In the genomic region with DNA sequence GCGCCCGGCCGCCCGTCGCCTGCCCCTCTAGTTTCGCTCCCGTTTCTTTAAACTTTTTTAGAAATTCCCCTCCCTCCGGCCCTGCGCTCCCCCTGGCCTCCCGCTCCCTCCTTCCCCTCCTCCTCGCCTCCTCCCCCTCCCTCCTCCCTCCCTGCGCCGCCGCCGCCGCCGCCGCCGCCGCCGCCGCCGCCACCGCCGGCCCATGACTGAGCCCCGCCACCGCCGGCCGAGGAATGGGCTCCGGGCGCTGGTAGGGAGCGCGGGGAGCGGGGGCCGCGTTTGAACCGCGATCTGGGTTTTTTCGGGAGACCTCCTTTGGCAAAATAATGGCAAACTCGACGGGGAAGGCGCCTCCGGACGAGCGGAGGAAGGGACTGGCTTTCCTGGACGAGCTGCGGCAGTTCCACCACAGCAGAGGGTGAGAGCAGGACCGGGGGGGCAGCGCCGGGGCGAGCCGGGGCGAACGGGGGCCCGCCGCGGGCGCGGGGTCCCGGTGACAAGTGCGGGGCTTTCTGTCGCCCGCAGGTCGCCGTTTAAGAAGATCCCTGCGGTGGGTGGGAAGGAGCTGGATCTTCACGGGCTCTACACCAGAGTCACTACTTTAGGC, we compare ENCODE assay signal across 8 mouse cellular contexts. TPM values are rescaled to one million over a fixed set of nuclear protein-coding genes. Genes with fewer than 3 reads are reported as not detected.
DNase-seq lines count a peak whose midpoint lies in the region; ATAC-seq and TF ChIP-seq lines count a peak whose summit lies in the region.

A gene (plus strand): TSS at position 150 of the 607 bp plus-strand sequence.

- peaks cover 0 to 20% of the 10 kb centered on the region in 2 experiments; a peak in 3 of 4 replicates for H3K4me1 ChIP-seq in CH12.LX (ENCODE audit: control insufficient read depth in 1 of 2, insufficient read depth in 2 of 2)
- H3K4me1 ChIP-seq in forebrain, embryonic 14.5 days (ENCODE audit: control insufficient read depth, insufficient read depth, low read length) = peaks cover 19% of the 10 kb centered on the region
- peaks cover 25% of the 10 kb centered on the region for H3K4me1 ChIP-seq in lung, embryonic 15.5 days
- H3K4me1 ChIP-seq in olfactory bulb, adult 2 months (ENCODE audit: control insufficient read depth, insufficient read depth, low read length) = no peaks in the 10 kb centered on the region

- peaks cover 0 to 10% of the 10 kb centered on the region in 2 experiments for H3K36me3 ChIP-seq in CH12.LX (replicated peaks in 1 of 2; ENCODE audit: control insufficient read depth in 1 of 2, insufficient read depth in 1 of 2, low read length in 1 of 2)
- H3K36me3 ChIP-seq in forebrain, embryonic 14.5 days (ENCODE audit: control insufficient read depth, insufficient read depth, low read length) = 0 out of 2 replicates have a peak, but pooled peaks cover 2% of the 10 kb centered on the region
- H3K36me3 ChIP-seq in lung, embryonic 15.5 days = no peaks in the 10 kb centered on the region

- no peaks in the 10 kb centered on the region for H3K9me3 ChIP-seq in CH12.LX (replicated peaks; ENCODE audit: low read length)
- no peaks in the 10 kb centered on the region for H3K9me3 ChIP-seq in forebrain, embryonic 14.5 days (replicated peaks; ENCODE audit: control insufficient read depth, low read length)
- no peaks in the 10 kb centered on the region for H3K9me3 ChIP-seq in lung, embryonic 15.5 days

- H3K9ac ChIP-seq in CH12.LX (ENCODE audit: insufficient read depth, low read depth) = peak within 1 kb of the TSS; percentile 94
- peak within 1 kb of the TSS; percentile 99 for H3K9ac ChIP-seq in forebrain, embryonic 14.5 days (ENCODE audit: low read length)
- peak within 1 kb of the TSS; percentile 99 for H3K9ac ChIP-seq in lung, embryonic 15.5 days

- TF ChIP-seq CTCF in CH12.LX (conservative IDR thresholded peaks at IDR 0.05 in 1 of 2, IDR thresholded peaks at IDR 0.05 in 1 of 2; ENCODE audit: low read depth in 2 of 2, low read length in 2 of 2) = no peak
- TF ChIP-seq CTCF in olfactory bulb, adult 2 months (IDR thresholded peaks at IDR 0.05; ENCODE audit: insufficient read depth, low read depth, low read length) = no peak

- H3K79me2 ChIP-seq in CH12.LX (replicated peaks; ENCODE audit: control insufficient read depth, extremely low read depth, insufficient read depth, poor library complexity, severe bottlenecking) = peaks cover 47% of the 10 kb centered on the region

- peak within 1 kb of the TSS; percentile 77; the same call in 1 of the 2 replicates for H3K4me2 ChIP-seq in CH12.LX (ENCODE audit: insufficient read depth, low read depth, poor library complexity, severe bottlenecking)
- H3K4me2 ChIP-seq in forebrain, embryonic 14.5 days (ENCODE audit: low read length) = peak within 1 kb of the TSS; percentile 83
- peak within 1 kb of the TSS; percentile 77 for H3K4me2 ChIP-seq in lung, embryonic 15.5 days

- TF ChIP-seq EP300 in CH12.LX (IDR thresholded peaks at IDR 0.05; ENCODE audit: low read length) = no peak

- in situ Hi-C loops in CH12.LX (cut with MboI; ENCODE audit: low pct_ligation_motif_present, low pct_unique_long_range_greater_than_20kb, low sequenced_read_pairs) = no loop called here

- WGBS in forebrain, embryonic 14.5 days = under 1% methylated on average over 46 of the region's 67 CpGs
- WGBS in lung, embryonic 15.5 days = under 1% methylated on average over 53 of the region's 67 CpGs
- under 1% methylated on average over 57 of the region's 67 CpGs for WGBS in olfactory bulb, adult 2 months

- TF ChIP-seq RAD21 in CH12.LX (IDR thresholded peaks at IDR 0.05; ENCODE audit: low read depth, low read length) = no peak

- peak; percentile 21 for ATAC-seq in forebrain, embryonic 14.5 days
- ATAC-seq in lung, embryonic 15.5 days (ENCODE audit: borderline replicate concordance, extremely low read depth, low FRiP score, low TSS enrichment) = peak; percentile 48

- DNase-seq in CH12.LX (ENCODE audit: extremely low read depth) = peak; percentile 61
- DNase-seq in c-Kit-negative CD71-positive TER-119-positive erythroid progenitor cells, embryonic 14.5 days (ENCODE audit: low read depth, low spot score) = peak; percentile 58
- peak; percentile 76 for DNase-seq in forebrain, embryonic 14.5 days (ENCODE audit: low spot score)
- DNase-seq in heart, postnatal 14 days = peak; percentile 74 to 78
- peak; percentile 40 to 64 for DNase-seq in layer of hippocampus, adult 18-20 months (ENCODE audit: low spot score in 2 of 2)
- DNase-seq in thymus, postnatal 14 days = peak; percentile 78

- intact Hi-C loops in heart, postnatal 14 days (cut with DNase I) = loop anchor here (5.0 to 10.0 kb wide), 6 partner anchors 65 to 493 kb away; a partner anchor contains a TSS

- H3K4me3 ChIP-seq in CH12.LX (replicated peaks in 1 of 3; ENCODE audit: low read depth in 2 of 3, low read length in 2 of 3, poor library complexity in 1 of 3) = peak within 1 kb of the TSS; percentile 70 to 81 (median 73)
- peak within 1 kb of the TSS; percentile 94 for H3K4me3 ChIP-seq in forebrain, embryonic 14.5 days (ENCODE audit: low read depth, low read length)
- H3K4me3 ChIP-seq in lung, embryonic 15.5 days = peak within 1 kb of the TSS; percentile 93
- H3K4me3 ChIP-seq in olfactory bulb, adult 2 months (ENCODE audit: insufficient read depth, low read depth, low read length) = peak within 1 kb of the TSS; percentile 95

- TF ChIP-seq POLR2A in CH12.LX (IDR thresholded peaks at IDR 0.05; ENCODE audit: low read depth, low read length) = peak; percentile 55
- 0 out of 2 replicates have a peak, but pooled peaks have one; percentile 12 for TF ChIP-seq POLR2A in olfactory bulb, adult 2 months (IDR thresholded peaks at IDR 0.05; ENCODE audit: insufficient read depth, low read depth, low read length)

- H3K27me3 ChIP-seq in CH12.LX (replicated peaks) = no peaks in the 10 kb centered on the region
- no peaks in the 10 kb centered on the region for H3K27me3 ChIP-seq in forebrain, embryonic 14.5 days (replicated peaks; ENCODE audit: control insufficient read depth, insufficient read depth, low read length)
- H3K27me3 ChIP-seq in lung, embryonic 15.5 days = no peaks in the 10 kb centered on the region

- dilution Hi-C loops in CH12.LX (cut with MboI; ENCODE audit: extremely low pct_ligation_motif_present, extremely low pct_unique_long_range_greater_than_20kb, low sequenced_read_pairs) = no loop called here

- H3K27ac ChIP-seq in CH12.LX (ENCODE audit: insufficient read depth, low read depth) = peak within 1 kb of the TSS; percentile 94
- H3K27ac ChIP-seq in forebrain, embryonic 14.5 days (ENCODE audit: low read depth, low read length) = peak within 1 kb of the TSS; percentile 100
- peak within 1 kb of the TSS; percentile 100 for H3K27ac ChIP-seq in lung, embryonic 15.5 days
- peak within 1 kb of the TSS; percentile 97 for H3K27ac ChIP-seq in olfactory bulb, adult 2 months (ENCODE audit: insufficient read depth, low read depth, low read length)

TF ChIP-seq in CH12.LX, 34 proteins besides CTCF, POLR2A, EP300 and RAD21 (continues in another document):
- TF ChIP-seq NRF1 (IDR thresholded peaks at IDR 0.05; ENCODE audit: low read depth, low read length) = no peak
- TF ChIP-seq ELF1 (IDR thresholded peaks at IDR 0.05; ENCODE audit: low read depth, low read length) = no peak
- TF ChIP-seq ZMIZ1 (IDR thresholded peaks at IDR 0.05; ENCODE audit: low read depth, low read length) = no peak
- TF ChIP-seq MEF2A (IDR thresholded peaks at IDR 0.05; ENCODE audit: borderline replicate concordance, low read depth, low read length) = peak; percentile 48; the same call in 1 of the 2 replicates
- no peak for TF ChIP-seq CHD2 (IDR thresholded peaks at IDR 0.05; ENCODE audit: low read length)
- no peak for TF ChIP-seq PAX5 (IDR thresholded peaks at IDR 0.05; ENCODE audit: low read length)
- TF ChIP-seq KAT2A (IDR thresholded peaks at IDR 0.05; ENCODE audit: insufficient replicate concordance, low read length) = no peak
- no peak for TF ChIP-seq TBP (conservative IDR thresholded peaks at IDR 0.05; ENCODE audit: low read depth, low read length)
- TF ChIP-seq JUND (conservative IDR thresholded peaks at IDR 0.05; ENCODE audit: low read depth, low read length) = no peak
- no peak for TF ChIP-seq ZNF384 (IDR thresholded peaks at IDR 0.05; ENCODE audit: low read depth, low read length)
- TF ChIP-seq ZKSCAN1 (IDR thresholded peaks at IDR 0.05; ENCODE audit: borderline replicate concordance, low read depth, low read length) = no peak
- peak; percentile 59; the same call in 1 of the 2 replicates for TF ChIP-seq IRF4 (IDR thresholded peaks at IDR 0.05; ENCODE audit: low read depth, low read length)
- no peak for TF ChIP-seq E2F4 (IDR thresholded peaks at IDR 0.05; ENCODE audit: insufficient replicate concordance, low read depth, low read length)
- TF ChIP-seq UBTF (IDR thresholded peaks at IDR 0.05; ENCODE audit: low read depth, low read length) = peak; percentile 88; the same call in 1 of the 2 replicates
- peak; percentile 94 for TF ChIP-seq MAZ (IDR thresholded peaks at IDR 0.05; ENCODE audit: low read depth, low read length)
- TF ChIP-seq ZC3H11A (IDR thresholded peaks at IDR 0.05; ENCODE audit: low read depth, low read length) = no peak
- TF ChIP-seq HCFC1 (IDR thresholded peaks at IDR 0.05; ENCODE audit: low read depth, low read length) = no peak
- TF ChIP-seq ETS1 (conservative IDR thresholded peaks at IDR 0.05; ENCODE audit: low read depth, low read length) = no peak
- TF ChIP-seq POLR2AphosphoS2 (IDR thresholded peaks at IDR 0.05; ENCODE audit: low read depth, low read length) = no peak
- no peak for TF ChIP-seq MAFK (IDR thresholded peaks at IDR 0.05; ENCODE audit: insufficient replicate concordance, low read length)
- no peak for TF ChIP-seq MXI1 (IDR thresholded peaks at IDR 0.05; ENCODE audit: low read depth, low read length)
- peak; percentile 48 for TF ChIP-seq TCF12 (IDR thresholded peaks at IDR 0.05; ENCODE audit: low read depth, low read length)
- TF ChIP-seq NELFE (IDR thresholded peaks at IDR 0.05; ENCODE audit: low read depth, low read length) = no peak; the same call in 1 of the 2 replicates
- TF ChIP-seq CHD1 (IDR thresholded peaks at IDR 0.05; ENCODE audit: low read depth, low read length) = no peak
- TF ChIP-seq JUN (IDR thresholded peaks at IDR 0.05; ENCODE audit: insufficient read depth, low read depth, low read length) = no peak

RNA-seq across cellular contexts. Expression of the gene that starts here (rescaled TPM):
- 11.8 and 11.9 TPM in 2 replicates for total RNA-seq in CH12.LX (2012; rRNA removed)
- total RNA-seq in CH12.LX (2014; rRNA removed) = 14.1 TPM in 2 replicates
- polyA plus RNA-seq in CH12.LX (2012; ENCODE audit: insufficient read length, low read depth) = 10.8 and 13.3 TPM in 2 replicates
- polyA plus RNA-seq in forebrain, embryonic 14.5 days (2014; fragmentation: Nextera tagmentation; extraction: Ambion mirVana) = 24.4 and 27.7 TPM in 2 replicates
- total RNA-seq in heart, postnatal 14 days (2021) = 10 to 100 TPM; 31.9 to 34.5 TPM
- total RNA-seq in layer of hippocampus, adult 18-20 months (2021) = 10 to 100 TPM; 33.5 to 34.2 TPM
- 20.8 and 21.7 TPM in 2 replicates for polyA plus RNA-seq in lung, embryonic 15.5 days (2015; fragmentation: Nextera tagmentation; extraction: Ambion mirVana)
- polyA plus RNA-seq in olfactory bulb, adult 2 months (2012; ENCODE audit: insufficient read depth, insufficient read length, low replicate concordance, missing spikeins) = 35.6 TPM in 1 of 2 replicates, not detected in the other

Comparison
In these comparisons a context has a peak if more than half of its experiments do, and no peak if none do; other contexts are left out.
1. Peak in every context shown above with its lines: DNase-seq, ATAC-seq, H3K4me3 ChIP-seq and H3K27ac ChIP-seq.